Mouse (Mus musculus) embryonic stem cell, embryonic (primary cell): ENCODE data around the gene Aco1.

Experiments used
- CTCF ChIA-PET, 4 experiments: fragments of 300-600 bp in 2 of 4; fragments of 350-600 bp in 2 of 4; sonication (Branson Sonifier 250); formaldehyde crosslinking; loops; one replicate each; lab custom pipeline; 2022; ENCODE audit warnings: inconsistent platforms in 2 of 4; lab: Charles Lee
- POLR2A ChIA-PET, 4 experiments: fragments of 300-600 bp in 2 of 4; fragments of 350-600 bp in 2 of 4; sonication (Branson Sonifier 250); formaldehyde crosslinking; loops; one replicate each; lab custom pipeline; 2022; ENCODE audit warnings: antibody characterized with exemption in 4 of 4, inconsistent platforms in 1 of 4; lab: Charles Lee

Gene Aco1

GRCm38 (mm10) chr4:40221876-40222585, 79.2 kb downstream of the Aco1 start:
- POLR2A ChIA-PET, result interaction anchor here (0.5 to 8.0 kb wide), 23 partner anchors 8 to 505 kb away, joined by 3 to 146 read pairs (median 5); partner anchors contain the start of genes Smim27 (in 4 of the 4), Topors (in 4 of the 4), Aco1 (in 2 of the 4) and Ddx58 (in 1 of the 4)

GRCm38 (mm10) chr4:40226095-40226494, 83.2 kb downstream of the Aco1 start:
- ChIA-PET CTCF (no interaction called here), POLR2A (interaction anchor here in 2 of 4 experiments (0.8 to 1.7 kb wide), 3 partner anchors 8 to 68 kb away, joined by 3 read pairs; no protein-coding TSS in a partner anchor)

More at GRCm38 (mm10) chr4:40221876-40222585, 79.2 kb downstream of the Aco1 start:
- CTCF ChIA-PET, result interaction anchor here in 2 of 4 experiments (1.0 to 1.7 kb wide), 2 partner anchors 9 to 459 kb away, joined by 3 to 5 read pairs; no protein-coding TSS in a partner anchor

GRCm38 (mm10) chr4:40227131-40227530, 84.2 kb downstream of the Aco1 start:
- CTCF ChIA-PET, result interaction anchor here in 2 of 4 experiments (0.6 to 0.9 kb wide), 3 partner anchors 9 to 58 kb away, joined by 3 to 5 read pairs (median 3); no protein-coding TSS in a partner anchor
- POLR2A ChIA-PET, result interaction anchor here in 3 of 4 experiments (0.6 to 2.2 kb wide), 12 partner anchors 9 to 496 kb away, joined by 3 to 26 read pairs (median 4); partner anchors contain the start of genes Aco1 (in 1 of the 3), Aptx (in 1 of the 3), Smim27 (in 1 of the 3) and Topors (in 1 of the 3)

- ChIA-PET POLR2A (interaction anchor here in 3 of 4 experiments (0.6 to 2.2 kb wide), 12 partner anchors 9 to 495 kb away, joined by 3 to 26 read pairs (median 4); partner anchors contain the start of genes Aco1 (in 1 of the 3), Aptx (in 1 of the 3), Ndufb6 (in 1 of the 3) and Smim27 (in 1 of the 3)), CTCF (interaction anchor here in 2 of 4 experiments (0.7 to 0.9 kb wide), 3 partner anchors 10 to 45 kb away, joined by 3 to 5 read pairs (median 3); no protein-coding TSS in a partner anchor)
These were observed 85.0 kb downstream of the Aco1 start for GRCm38 (mm10) chr4:40227886-40228285.

- POLR2A ChIA-PET, result interaction anchor here in 1 of 4 experiments (0.9 to 1.9 kb wide), 3 partner anchors 9 to 39 kb away, joined by 4 to 18 read pairs (median 10); partner anchors contain the start of genes Smim27 and Topors
- CTCF ChIA-PET, result no interaction called here
These were observed 86.8 kb downstream of the Aco1 start for GRCm38 (mm10) chr4:40229723-40230122.

GRCm38 (mm10) chr4:40233062-40233664, 90.3 kb downstream of the Aco1 start:
- POLR2A ChIA-PET, result interaction anchor here in 2 of 4 experiments (1.0 to 3.9 kb wide), 11 partner anchors 12 to 489 kb away, joined by 3 to 65 read pairs (median 5); partner anchors contain the start of genes Aco1 (in 2 of the 2), Dnaja1 (in 1 of the 2), Ndufb6 (in 1 of the 2) and Smim27 (in 1 of the 2)
- CTCF ChIA-PET, result interaction anchor here in 2 of 4 experiments (0.6 to 0.8 kb wide), 2 partner anchors 23 to 65 kb away, joined by 3 to 4 read pairs; no protein-coding TSS in a partner anchor

- POLR2A ChIA-PET, result interaction anchor here in 2 of 4 experiments (0.8 to 3.9 kb wide), 10 partner anchors 13 to 92 kb away, joined by 3 to 65 read pairs (median 6); partner anchors contain the start of genes Smim27 (in 2 of the 2), Topors (in 2 of the 2), Aco1 (in 1 of the 2) and Ndufb6 (in 1 of the 2)
- CTCF ChIA-PET, result interaction anchor here in 2 of 4 experiments (0.6 to 0.8 kb wide), 2 partner anchors 16 to 51 kb away, joined by 3 to 5 read pairs; no protein-coding TSS in a partner anchor
These were observed 91.4 kb downstream of the Aco1 start for GRCm38 (mm10) chr4:40234256-40234655.

- POLR2A ChIA-PET, result interaction anchor here in 3 of 4 experiments (0.6 to 1.8 kb wide), 11 partner anchors 10 to 846 kb away, joined by 3 to 8 read pairs (median 4); partner anchors contain the start of genes Smim27 (in 2 of the 3), Topors (in 2 of the 3) and Ndufb6 (in 1 of the 3)
- CTCF ChIA-PET, result no interaction called here
These were observed 93.9 kb downstream of the Aco1 start for GRCm38 (mm10) chr4:40236829-40237228.

- ChIA-PET POLR2A (interaction anchor here in 3 of 4 experiments (0.6 to 5.7 kb wide), 12 partner anchors 18 to 483 kb away, joined by 3 to 34 read pairs (median 5); partner anchors contain the start of genes Smim27 (in 2 of the 3), Topors (in 2 of the 3), Dnaja1 (in 1 of the 3) and Ndufb6 (in 1 of the 3)), CTCF (interaction anchor here in 2 of 4 experiments (1.3 to 1.5 kb wide), 2 partner anchors 29 to 62 kb away, joined by 3 read pairs; no protein-coding TSS in a partner anchor)
These were observed 95.9 kb downstream of the Aco1 start for GRCm38 (mm10) chr4:40238483-40239408.

- ChIA-PET POLR2A (interaction anchor here (0.6 to 5.7 kb wide), 19 partner anchors 17 to 483 kb away, joined by 3 to 34 read pairs (median 5); partner anchors contain the start of genes Smim27 (in 3 of the 4), Topors (in 3 of the 4), Dnaja1 (in 2 of the 4) and Aco1 (in 1 of the 4)), CTCF (interaction anchor here (0.6 to 1.5 kb wide), 6 partner anchors 18 to 61 kb away, joined by 3 to 15 read pairs (median 4); no protein-coding TSS in a partner anchor)
These were observed 96.8 kb downstream of the Aco1 start, which contains the start of gene Ddx58 for GRCm38 (mm10) chr4:40239409-40240271. Gene Ddx58, minus strand, starts transcription at chr4:40239828.

- CTCF ChIA-PET, result interaction anchor here (0.6 to 1.5 kb wide), 5 partner anchors 19 to 61 kb away, joined by 3 to 15 read pairs (median 3); no protein-coding TSS in a partner anchor
These were observed 97.4 kb downstream of the Aco1 start for GRCm38 (mm10) chr4:40240272-40240744.

GRCm38 (mm10) chr4:40241928-40242327, 99.0 kb downstream of the Aco1 start:
- POLR2A ChIA-PET, result interaction anchor here in 3 of 4 experiments (1.0 to 5.7 kb wide), 6 partner anchors 10 to 37 kb away, joined by 3 to 34 read pairs (median 5); partner anchors contain the start of genes Smim27 (in 2 of the 3), Topors (in 2 of the 3) and Ndufb6 (in 1 of the 3)
- CTCF ChIA-PET, result no interaction called here

More at GRCm38 (mm10) chr4:40240272-40240744, 97.4 kb downstream of the Aco1 start:
- POLR2A ChIA-PET, result interaction anchor here in 3 of 4 experiments (0.9 to 5.7 kb wide), 10 partner anchors 19 to 482 kb away, joined by 3 to 34 read pairs (median 5); partner anchors contain the start of genes Smim27 (in 3 of the 3), Topors (in 3 of the 3), Aco1 (in 1 of the 3) and Dnaja1 (in 1 of the 3)

GRCm38 (mm10) chr4:40243006-40243405, 100.1 kb downstream of the Aco1 start:
- CTCF ChIA-PET, result no interaction called here
- POLR2A ChIA-PET, result interaction anchor here in 3 of 4 experiments (1.0 to 5.7 kb wide), 8 partner anchors 8 to 37 kb away, joined by 3 to 34 read pairs (median 4); partner anchors contain the start of genes Ndufb6 (in 2 of the 3), Smim27 (in 2 of the 3) and Topors (in 2 of the 3)

GRCm38 (mm10) chr4:40244035-40244434, 101.2 kb downstream of the Aco1 start:
- ChIA-PET POLR2A (interaction anchor here in 1 of 4 experiments (0.7 kb wide), 1 partner anchor 164 kb away, joined by 3 read pairs; no protein-coding TSS in a partner anchor), CTCF (interaction anchor here in 1 of 4 experiments (0.7 kb wide), 1 partner anchor 457 kb away, joined by 3 read pairs; no protein-coding TSS in a partner anchor)
